Mouse (Mus musculus) lung, postnatal 0 days (tissue): ENCODE results near the gene Fat3. TPM values are rescaled to one million over a fixed set of nuclear protein-coding genes. Genes with fewer than 3 reads are reported as not detected.

Source experiments
- ATAC-seq: fragments of 200-750 bp; cut with Nextera tagmentation; 2 replicates; pipeline ENCODE4 v1.8.0; 2017; ENCODE audit warnings: moderate library complexity
- DNase-seq: peaks from one replicate; pipeline ENCODE4 v3.0.0-alpha.2; 2016; ENCODE audit warnings: low spot score
- H3K27ac ChIP-seq: fragments of 300-500 bp; sonication (generic); 2 replicates; pipeline ENCODE4 v1.5.1; 2014; ENCODE audit warnings: antibody characterized with exemption, mild to moderate bottlenecking, low read length, mixed read lengths
- H3K27me3 ChIP-seq: fragments of 300-500 bp; sonication (generic); replicated peaks from 2 replicates; pipeline ENCODE4 v1.6.1; 2014; ENCODE audit warnings: low read length, mixed read lengths; ENCODE audit not compliant: insufficient read depth
- H3K36me3 ChIP-seq: fragments of 300-500 bp; sonication (generic); 2 replicates; pipeline ENCODE4 v1.6.1; 2014; ENCODE audit warnings: low read length, mixed read lengths; ENCODE audit not compliant: insufficient read depth
- H3K4me1 ChIP-seq: fragments of 300-500 bp; sonication (generic); 2 replicates; pipeline ENCODE4 v1.6.1; 2014; ENCODE audit warnings: antibody characterized with exemption, low read depth, low read length, mixed read lengths; ENCODE audit not compliant: insufficient read depth
- H3K4me2 ChIP-seq: fragments of 300-500 bp; sonication (generic); replicated peaks from 2 replicates; pipeline ENCODE4 v1.6.1; 2014; ENCODE audit warnings: low read depth, mild to moderate bottlenecking, low read length, moderate library complexity, mixed read lengths
- H3K4me3 ChIP-seq: fragments of 300-500 bp; sonication (generic); 2 replicates; pipeline ENCODE4 v1.5.1; 2014; ENCODE audit warnings: low read depth, low read length
- H3K9ac ChIP-seq: fragments of 300-500 bp; sonication (generic); replicated peaks from 2 replicates; pipeline ENCODE4 v1.6.1; 2014; ENCODE audit warnings: low read depth, mild to moderate bottlenecking
- H3K9me3 ChIP-seq: fragments of 300-500 bp; sonication (generic); 2 replicates; pipeline ENCODE4 v1.6.1; 2016; ENCODE audit warnings: low read length, mixed read lengths
- CTCF ChIP-seq: IDR thresholded peaks from 2 replicates; pipeline ENCODE4 v1.5.1; 2016; ENCODE audit warnings: antibody characterized with exemption, mild to moderate bottlenecking
- EP300 ChIP-seq: IDR thresholded peaks from 2 replicates; pipeline ENCODE4 v1.6.1; 2016; ENCODE audit warnings: antibody characterized with exemption, mild to moderate bottlenecking, control low read depth
- WGBS: fragments of 180-500 bp; shearing (Covaris S2); extraction: QIAGEN DNeasy Blood & Tissue Kit; methylation state at CpG from one replicate; pipeline ENCODE4 v1.1.7; 2014; 5-methylcytosine and 5-hydroxymethylcytosine counted together
- polyA plus RNA-seq: library from polyadenylated mRNA; unstranded; fragments of >200 nt; fragmentation: Nextera tagmentation; extraction: Ambion mirVana; gene quantifications from 2 replicates; pipeline ENCODE4 v1.2.1, GENCODE M21; 2015

Fat3 gene
- polyA plus RNA-seq, 1 experiment from 2014 or later: 0.78 TPM

- Histone ChIP-seq H3K9ac (no peak overlapping the region), H3K4me3 (no peak overlapping the region), H3K9me3 (no peaks in the 10 kb centered on the region), H3K27ac (no peak overlapping the region), H3K4me1 (peaks cover 4% of the 10 kb centered on the region; the same call in 1 of the 2 replicates), H3K36me3 (no peaks in the 10 kb centered on the region), H3K27me3 (peaks cover 11% of the 10 kb centered on the region), H3K4me2 (no peak overlapping the region)
- 82% methylated on average over 3 of the region's 3 CpGs for WGBS
- TF ChIP-seq EP300: no peak
- TF ChIP-seq CTCF: no peak
- no peak for ATAC-seq
- no peak for DNase-seq
These were observed 4.8 kb downstream of the Fat3 start for GRCm38 (mm10) chr9:16496331-16496730.

GRCm38 (mm10) chr9:16489661-16490060 is 11.4 kb downstream of the Fat3 start:
- WGBS: 48% methylated on average over 3 of the region's 3 CpGs

GRCm38 (mm10) chr9:16487565-16487964 is 13.5 kb downstream of the Fat3 start:
- Histone ChIP-seq H3K27me3 (no peaks in the 10 kb centered on the region), H3K27ac (no peak overlapping the region), H3K9me3 (no peaks in the 10 kb centered on the region), H3K36me3 (no peaks in the 10 kb centered on the region), H3K4me3 (no peak overlapping the region), H3K9ac (no peak overlapping the region), H3K4me2 (no peak overlapping the region), H3K4me1 (no peaks in the 10 kb centered on the region)
- TF ChIP-seq CTCF (no peak), EP300 (no peak)
- DNase-seq: no peak
- ATAC-seq: no peak

More at GRCm38 (mm10) chr9:16489661-16490060, 11.4 kb downstream of the Fat3 start:
- TF ChIP-seq CTCF (no peak), EP300 (no peak)
- ATAC-seq (no peak), DNase-seq (no peak)
- no peaks in the 10 kb centered on the region for H3K9me3 ChIP-seq
- H3K36me3 ChIP-seq: no peaks in the 10 kb centered on the region
- no peak overlapping the region for H3K4me3 ChIP-seq
- no peaks in the 10 kb centered on the region for H3K4me1 ChIP-seq
- H3K9ac ChIP-seq: no peak overlapping the region
- no peak overlapping the region for H3K4me2 ChIP-seq
- H3K27ac ChIP-seq: no peak overlapping the region
- H3K27me3 ChIP-seq: no peaks in the 10 kb centered on the region

- H3K4me2 ChIP-seq: no peak overlapping the region
- H3K9ac ChIP-seq: no peak overlapping the region
- no peaks in the 10 kb centered on the region for H3K4me1 ChIP-seq
- no peak overlapping the region for H3K4me3 ChIP-seq
- H3K36me3 ChIP-seq: no peaks in the 10 kb centered on the region
- no peaks in the 10 kb centered on the region for H3K27me3 ChIP-seq
- DNase-seq: no peak
- TF ChIP-seq CTCF (no peak), EP300 (no peak)
- no peak overlapping the region for H3K27ac ChIP-seq
- H3K9me3 ChIP-seq: no peaks in the 10 kb centered on the region
- no peak for ATAC-seq
- WGBS: 76% methylated on average over 1 of the region's 1 CpGs
These were observed 14.9 kb downstream of the Fat3 start for GRCm38 (mm10) chr9:16486229-16486628.

GRCm38 (mm10) chr9:16485173-16485572 is 15.9 kb downstream of the Fat3 start:
- H3K9ac ChIP-seq: no peak overlapping the region
- H3K27ac ChIP-seq: no peak overlapping the region
- H3K4me3 ChIP-seq: no peak overlapping the region
- H3K4me2 ChIP-seq: no peak overlapping the region
- H3K36me3 ChIP-seq: no peaks in the 10 kb centered on the region
- WGBS: 53% methylated on average over 4 of the region's 4 CpGs
- no peaks in the 10 kb centered on the region for H3K9me3 ChIP-seq
- TF ChIP-seq EP300 (no peak), CTCF (no peak)
- H3K27me3 ChIP-seq: no peaks in the 10 kb centered on the region
- no peaks in the 10 kb centered on the region for H3K4me1 ChIP-seq
- ATAC-seq (no peak), DNase-seq (no peak)

GRCm38 (mm10) chr9:16484765-16485164 is 16.3 kb downstream of the Fat3 start:
- 13% methylated on average over 2 of the region's 2 CpGs for WGBS
- TF ChIP-seq CTCF: no peak
- no peak for TF ChIP-seq EP300
- H3K27ac ChIP-seq: no peak overlapping the region
- no peaks in the 10 kb centered on the region for H3K36me3 ChIP-seq
- no peaks in the 10 kb centered on the region for H3K4me1 ChIP-seq
- ATAC-seq: peak; percentile 57
- H3K9me3 ChIP-seq: no peaks in the 10 kb centered on the region
- H3K27me3 ChIP-seq: no peaks in the 10 kb centered on the region
- peak; percentile 73 for DNase-seq
- H3K4me3 ChIP-seq: no peak overlapping the region
- no peak overlapping the region for H3K9ac ChIP-seq
- H3K4me2 ChIP-seq: no peak overlapping the region

GRCm38 (mm10) chr9:16461491-16461890 is 39.6 kb downstream of the Fat3 start:
- no peak overlapping the region for H3K4me3 ChIP-seq
- TF ChIP-seq CTCF (no peak), EP300 (no peak)
- 74% methylated on average over 3 of the region's 3 CpGs for WGBS
- H3K27me3 ChIP-seq: no peaks in the 10 kb centered on the region
- ATAC-seq: no peak
- H3K27ac ChIP-seq: no peak overlapping the region
- no peaks in the 10 kb centered on the region for H3K36me3 ChIP-seq
- H3K4me2 ChIP-seq: no peak overlapping the region
- H3K9ac ChIP-seq: no peak overlapping the region
- no peaks in the 10 kb centered on the region for H3K4me1 ChIP-seq
- H3K9me3 ChIP-seq: no peaks in the 10 kb centered on the region
- no peak for DNase-seq
